Mouse (Mus musculus): ENCODE results near the gene Lonp2. TPM values are rescaled to one million over a fixed set of nuclear protein-coding genes. Genes with fewer than 3 reads are reported as not detected.

Lonp2 gene
- polyA plus RNA-seq, 1 experiment from 2014 or later = 72.5 TPM

GRCm38 (mm10) chr8:86746511-86746910 lies 122.7 kb downstream of the Lonp2 start:
- no peaks in the 10 kb centered on the region for H3K9me3 ChIP-seq (ENCODE audit: control insufficient read depth, low read length)
- H3K4me2 ChIP-seq (ENCODE audit: low read depth, low read length) = peak overlapping the region; percentile 67
- peaks cover 18% of the 10 kb centered on the region for H3K4me1 ChIP-seq (ENCODE audit: control insufficient read depth, insufficient read depth, low read length)
- H3K36me3 ChIP-seq (ENCODE audit: control insufficient read depth, insufficient read depth, low read length) = no peaks in the 10 kb centered on the region
- H3K9ac ChIP-seq (ENCODE audit: low read depth, low read length) = peak overlapping the region; percentile 99
- no peaks in the 10 kb centered on the region for H3K27me3 ChIP-seq (replicated peaks; ENCODE audit: control insufficient read depth, insufficient read depth, low read length)
- peak overlapping the region; percentile 65; the same call in 1 of the 2 replicates for H3K27ac ChIP-seq (ENCODE audit: low read length)
- WGBS = 4% methylated on average over 11 of the region's 11 CpGs
- peak overlapping the region; percentile 87 for H3K4me3 ChIP-seq (ENCODE audit: low read length)
- ATAC-seq = peak; percentile 15; the same call in 1 of the 2 replicates

- Histone ChIP-seq H3K27ac (ENCODE audit: low read length) (no peak overlapping the region), H3K27me3 (replicated peaks; ENCODE audit: control insufficient read depth, insufficient read depth, low read length) (no peaks in the 10 kb centered on the region; the same call in 1 of the 2 replicates), H3K4me1 (ENCODE audit: control insufficient read depth, insufficient read depth, low read length) (peaks cover 8% of the 10 kb centered on the region; the same call in 1 of the 2 replicates), H3K4me2 (ENCODE audit: low read depth, low read length) (no peak overlapping the region), H3K36me3 (ENCODE audit: control insufficient read depth, insufficient read depth, low read length) (no peaks in the 10 kb centered on the region), H3K4me3 (ENCODE audit: low read length) (no peak overlapping the region), H3K9me3 (ENCODE audit: control insufficient read depth, low read length) (no peaks in the 10 kb centered on the region), H3K9ac (ENCODE audit: low read depth, low read length) (no peak overlapping the region)
- WGBS = 46% methylated on average over 2 of the region's 2 CpGs
- ATAC-seq = no peak
These were observed 126.0 kb downstream of the Lonp2 start for GRCm38 (mm10) chr8:86749842-86750241.

GRCm38 (mm10) chr8:86756948-86757733 lies 133.3 kb downstream of the Lonp2 start:
- Histone ChIP-seq H3K9me3 (ENCODE audit: control insufficient read depth, low read length) (no peaks in the 10 kb centered on the region), H3K4me2 (ENCODE audit: low read depth, low read length) (0 out of 2 replicates have a peak overlapping the region, but pooled peaks have one; percentile 27), H3K9ac (ENCODE audit: low read depth, low read length) (no peak overlapping the region; the same call in 1 of the 2 replicates), H3K4me1 (ENCODE audit: control insufficient read depth, insufficient read depth, low read length) (peaks cover 7% of the 10 kb centered on the region), H3K4me3 (ENCODE audit: low read length) (no peak overlapping the region), H3K36me3 (ENCODE audit: control insufficient read depth, insufficient read depth, low read length) (no peaks in the 10 kb centered on the region), H3K27ac (ENCODE audit: low read length) (no peak overlapping the region), H3K27me3 (replicated peaks; ENCODE audit: control insufficient read depth, insufficient read depth, low read length) (peaks cover 2% of the 10 kb centered on the region; the same call in 1 of the 2 replicates)
- 30% methylated on average over 23 of the region's 23 CpGs for WGBS
- ATAC-seq = peak; percentile 26; the same call in 1 of the 2 replicates

- no peak overlapping the region for H3K4me2 ChIP-seq (ENCODE audit: low read depth, low read length)
- H3K4me3 ChIP-seq (ENCODE audit: low read length) = no peak overlapping the region
- H3K9me3 ChIP-seq (ENCODE audit: control insufficient read depth, low read length) = no peaks in the 10 kb centered on the region
- no peak overlapping the region for H3K9ac ChIP-seq (ENCODE audit: low read depth, low read length)
- H3K27me3 ChIP-seq (replicated peaks; ENCODE audit: control insufficient read depth, insufficient read depth, low read length) = 0 out of 2 replicates have a peak, but pooled peaks cover 5% of the 10 kb centered on the region
- ATAC-seq = peak; percentile 60
- H3K4me1 ChIP-seq (ENCODE audit: control insufficient read depth, insufficient read depth, low read length) = peaks cover 7% of the 10 kb centered on the region
- no peaks in the 10 kb centered on the region for H3K36me3 ChIP-seq (ENCODE audit: control insufficient read depth, insufficient read depth, low read length)
- WGBS = 62% methylated on average over 3 of the region's 3 CpGs
- H3K27ac ChIP-seq (ENCODE audit: low read length) = no peak overlapping the region
These were observed 134.8 kb downstream of the Lonp2 start for GRCm38 (mm10) chr8:86758651-86759050.

GRCm38 (mm10) chr8:86759090-86759491 lies 135.2 kb downstream of the Lonp2 start:
- Histone ChIP-seq H3K4me3 (ENCODE audit: low read length) (no peak overlapping the region), H3K27ac (ENCODE audit: low read length) (peak overlapping the region; percentile 4), H3K9me3 (ENCODE audit: control insufficient read depth, low read length) (no peaks in the 10 kb centered on the region), H3K36me3 (ENCODE audit: control insufficient read depth, insufficient read depth, low read length) (no peaks in the 10 kb centered on the region), H3K4me2 (ENCODE audit: low read depth, low read length) (no peak overlapping the region), H3K27me3 (replicated peaks; ENCODE audit: control insufficient read depth, insufficient read depth, low read length) (0 out of 2 replicates have a peak, but pooled peaks cover 5% of the 10 kb centered on the region), H3K4me1 (ENCODE audit: control insufficient read depth, insufficient read depth, low read length) (peaks cover 7% of the 10 kb centered on the region), H3K9ac (ENCODE audit: low read depth, low read length) (no peak overlapping the region)
- 23% methylated on average over 4 of the region's 4 CpGs for WGBS
- ATAC-seq = peak; percentile 95

- no peak for ATAC-seq
- no peak overlapping the region for H3K9ac ChIP-seq (ENCODE audit: low read depth, low read length)
- peaks cover 7% of the 10 kb centered on the region for H3K4me1 ChIP-seq (ENCODE audit: control insufficient read depth, insufficient read depth, low read length)
- H3K36me3 ChIP-seq (ENCODE audit: control insufficient read depth, insufficient read depth, low read length) = no peaks in the 10 kb centered on the region
- no peak overlapping the region for H3K27ac ChIP-seq (ENCODE audit: low read length)
- no peak overlapping the region for H3K4me3 ChIP-seq (ENCODE audit: low read length)
- H3K4me2 ChIP-seq (ENCODE audit: low read depth, low read length) = no peak overlapping the region
- 0 out of 2 replicates have a peak, but pooled peaks cover 3% of the 10 kb centered on the region for H3K27me3 ChIP-seq (replicated peaks; ENCODE audit: control insufficient read depth, insufficient read depth, low read length)
- WGBS = 51% methylated on average over 6 of the region's 6 CpGs
- H3K9me3 ChIP-seq (ENCODE audit: control insufficient read depth, low read length) = no peaks in the 10 kb centered on the region
These were observed 136.9 kb downstream of the Lonp2 start for GRCm38 (mm10) chr8:86760746-86761145.

- 0 out of 2 replicates have a peak, but pooled peaks cover 3% of the 10 kb centered on the region for H3K27me3 ChIP-seq (replicated peaks; ENCODE audit: control insufficient read depth, insufficient read depth, low read length)
- H3K36me3 ChIP-seq (ENCODE audit: control insufficient read depth, insufficient read depth, low read length) = no peaks in the 10 kb centered on the region
- no peak overlapping the region for H3K4me3 ChIP-seq (ENCODE audit: low read length)
- H3K9ac ChIP-seq (ENCODE audit: low read depth, low read length) = no peak overlapping the region
- no peak for ATAC-seq
- H3K27ac ChIP-seq (ENCODE audit: low read length) = no peak overlapping the region
- H3K4me2 ChIP-seq (ENCODE audit: low read depth, low read length) = no peak overlapping the region
- 65% methylated on average over 5 of the region's 5 CpGs for WGBS
- H3K9me3 ChIP-seq (ENCODE audit: control insufficient read depth, low read length) = no peaks in the 10 kb centered on the region
- peaks cover 7% of the 10 kb centered on the region for H3K4me1 ChIP-seq (ENCODE audit: control insufficient read depth, insufficient read depth, low read length)
These were observed 139.0 kb downstream of the Lonp2 start for GRCm38 (mm10) chr8:86762806-86763205.

GRCm38 (mm10) chr8:86765155-86765554 lies 141.3 kb downstream of the Lonp2 start:
- no peaks in the 10 kb centered on the region for H3K9me3 ChIP-seq (ENCODE audit: control insufficient read depth, low read length)
- WGBS = 87% methylated on average over 10 of the region's 10 CpGs

GRCm38 (mm10) chr8:86765669-86766068 lies 141.8 kb downstream of the Lonp2 start:
- Histone ChIP-seq H3K4me2 (ENCODE audit: low read depth, low read length) (no peak overlapping the region), H3K27ac (ENCODE audit: low read length) (no peak overlapping the region), H3K9ac (ENCODE audit: low read depth, low read length) (no peak overlapping the region), H3K4me1 (ENCODE audit: control insufficient read depth, insufficient read depth, low read length) (no peaks in the 10 kb centered on the region), H3K27me3 (replicated peaks; ENCODE audit: control insufficient read depth, insufficient read depth, low read length) (0 out of 2 replicates have a peak, but pooled peaks cover 3% of the 10 kb centered on the region), H3K4me3 (ENCODE audit: low read length) (no peak overlapping the region), H3K36me3 (ENCODE audit: control insufficient read depth, insufficient read depth, low read length) (no peaks in the 10 kb centered on the region), H3K9me3 (ENCODE audit: control insufficient read depth, low read length) (no peaks in the 10 kb centered on the region)
- WGBS = 89% methylated on average over 8 of the region's 8 CpGs
- ATAC-seq = no peak

More at GRCm38 (mm10) chr8:86765155-86765554, 141.3 kb downstream of the Lonp2 start:
- no peak overlapping the region for H3K27ac ChIP-seq (ENCODE audit: low read length)
- H3K4me1 ChIP-seq (ENCODE audit: control insufficient read depth, insufficient read depth, low read length) = no peaks in the 10 kb centered on the region
- no peak for ATAC-seq
- H3K4me3 ChIP-seq (ENCODE audit: low read length) = no peak overlapping the region
- H3K4me2 ChIP-seq (ENCODE audit: low read depth, low read length) = no peak overlapping the region
- no peaks in the 10 kb centered on the region for H3K36me3 ChIP-seq (ENCODE audit: control insufficient read depth, insufficient read depth, low read length)
- no peak overlapping the region for H3K9ac ChIP-seq (ENCODE audit: low read depth, low read length)
- 0 out of 2 replicates have a peak, but pooled peaks cover 3% of the 10 kb centered on the region for H3K27me3 ChIP-seq (replicated peaks; ENCODE audit: control insufficient read depth, insufficient read depth, low read length)
